Mouse (Mus musculus) liver (tissue): ENCODE measurements around the gene Vmn1r175.
"Not testable (repeated sequence)": the region's sequence is repeated elsewhere in the genome, so short reads cannot be mapped to it uniquely, and the experiment has no call there.

Experiments used
- DNase-seq: peaks from one replicate; pipeline ENCODE4 v3.0.0-alpha.2; 2020; ENCODE audit warnings: mixed read lengths

Vmn1r175 gene

GRCm38 (mm10) chr7:23810543-23810942 lies at the start of gene Vmn1r175:
Vmn1r175 (minus strand) TSS chr7:23810643.
- DNase-seq = not testable (repeated sequence)

GRCm38 (mm10) chr7:23837272-23837671 lies 26.8 kb upstream of the Vmn1r175 start, which contains the start of gene Vmn1r176:
Vmn1r176 (minus strand) TSS chr7:23837372.
- DNase-seq = not testable (repeated sequence)

- no peak for DNase-seq
Observed at GRCm38 (mm10) chr7:23784526-23784925, 25.9 kb downstream of the Vmn1r175 start.
